In the genomic region with DNA sequence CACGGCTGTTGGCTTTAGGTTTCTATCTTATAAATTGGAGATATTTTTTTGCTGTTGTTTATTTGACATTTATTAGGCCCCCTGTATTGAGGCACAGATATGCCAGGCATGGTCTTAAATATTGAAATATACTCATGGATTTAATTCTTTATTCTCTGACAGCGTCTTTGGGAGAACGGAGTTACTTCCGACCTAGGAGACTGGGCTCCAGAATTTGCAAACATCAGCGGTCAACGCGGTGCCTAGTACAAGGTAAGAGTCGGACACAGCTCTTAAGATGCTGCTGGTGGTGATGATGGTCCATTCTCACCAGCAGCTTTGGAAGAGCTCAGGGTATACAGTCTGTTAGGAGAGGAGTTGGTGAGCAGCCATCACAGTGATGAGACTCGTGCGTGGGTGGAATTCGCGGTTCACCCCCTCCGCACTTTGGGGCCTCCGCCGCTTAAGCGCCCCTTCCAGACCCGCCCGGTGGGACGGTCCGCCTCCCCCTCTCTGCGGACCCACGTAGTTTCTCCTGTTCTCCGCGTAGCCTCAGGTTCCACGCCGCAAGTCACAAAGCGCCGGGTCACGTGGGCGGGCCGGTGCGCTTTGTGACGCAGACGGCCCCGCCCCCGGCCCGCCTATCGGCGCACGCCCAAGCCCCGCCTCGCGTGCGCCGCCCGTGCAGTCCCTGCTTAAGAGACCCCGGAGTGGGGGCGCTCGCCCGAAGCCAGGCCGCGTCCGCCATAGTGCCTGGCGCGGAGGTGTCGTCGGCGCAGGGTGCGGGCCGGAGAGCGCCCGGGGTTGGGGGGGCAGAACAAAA, we compare ENCODE assay signal across 8 mouse cellular contexts. TPM values are rescaled to one million over a fixed set of nuclear protein-coding genes. Genes with fewer than 3 reads are reported as not detected.
DNase-seq lines count a peak whose midpoint lies in the region; ATAC-seq lines count a peak whose summit lies in the region.

No protein-coding gene starts in this region.

- peak overlapping the region; percentile 99 for H3K9ac ChIP-seq in hindbrain, embryonic 14.5 days

- 1% methylated on average over 60 of the region's 62 CpGs for WGBS in hindbrain, embryonic 14.5 days

- H3K4me2 ChIP-seq in hindbrain, embryonic 14.5 days (replicated peaks), result peak overlapping the region; percentile 71

- DNase-seq in NIH3T3 (ENCODE audit: low read depth), result peak; percentile 96
- DNase-seq in cerebellum, postnatal 10 days, result peak; percentile 99
- DNase-seq in frontal cortex, postnatal 14 days (ENCODE audit: low spot score in 2 of 2), result peak; percentile 87 to 90
- DNase-seq in hindbrain, embryonic 14.5 days (ENCODE audit: low spot score), result peak; percentile 97
- peak; percentile 89 for DNase-seq in layer of hippocampus, postnatal 36 days
- peak; percentile 94 for DNase-seq in lung, postnatal 36 days
- DNase-seq in retina, postnatal 1 day, result peak; percentile 98
- peak; percentile 88 to 90 for DNase-seq in urinary bladder, adult 18-20 months (ENCODE audit: low spot score in 2 of 2)

- H3K4me1 ChIP-seq in hindbrain, embryonic 14.5 days (replicated peaks; ENCODE audit: control insufficient read depth, insufficient read depth, low read length), result peaks cover 29% of the 10 kb centered on the region

- H3K27ac ChIP-seq in hindbrain, embryonic 14.5 days, result peak overlapping the region; percentile 90

- H3K9me3 ChIP-seq in hindbrain, embryonic 14.5 days (ENCODE audit: control insufficient read depth, low read length), result no peaks in the 10 kb centered on the region

- H3K27me3 ChIP-seq in hindbrain, embryonic 14.5 days (ENCODE audit: control insufficient read depth, insufficient read depth, low read length), result no peaks in the 10 kb centered on the region

- H3K36me3 ChIP-seq in hindbrain, embryonic 14.5 days (replicated peaks; ENCODE audit: control insufficient read depth, insufficient read depth), result peaks cover 4% of the 10 kb centered on the region; the same call in 1 of the 2 replicates

- ATAC-seq in hindbrain, embryonic 14.5 days (ENCODE audit: low FRiP score), result peak; percentile 99

- peak overlapping the region; percentile 80 for H3K4me3 ChIP-seq in hindbrain, embryonic 14.5 days (replicated peaks; ENCODE audit: low read length)

RNA-seq across cellular contexts. Expression of a gene that starts 3.9 kb away (rescaled TPM):
- 28.9 and 31.0 TPM in 2 replicates for polyA plus RNA-seq in hindbrain, embryonic 14.5 days (2014; fragmentation: Nextera tagmentation; extraction: Ambion mirVana)
- total RNA-seq in layer of hippocampus, postnatal 36 days (2021), result 10 to 100 TPM; 71.6 to 75.1 TPM

Comparison
In these comparisons a context has a peak if more than half of its experiments do, and no peak if none do; other contexts are left out.
1. Peak in every context shown above with its lines: DNase-seq, ATAC-seq, H3K4me3 ChIP-seq and H3K27ac ChIP-seq.